Mouse (Mus musculus) lung, postnatal 36 days (tissue): ENCODE results near the gene Pcsk4.

Experiments used
- DNase-seq: peaks from one replicate; pipeline ENCODE4 v3.0.0; 2022; ENCODE audit warnings: mixed read lengths

Pcsk4 gene

DNA sequence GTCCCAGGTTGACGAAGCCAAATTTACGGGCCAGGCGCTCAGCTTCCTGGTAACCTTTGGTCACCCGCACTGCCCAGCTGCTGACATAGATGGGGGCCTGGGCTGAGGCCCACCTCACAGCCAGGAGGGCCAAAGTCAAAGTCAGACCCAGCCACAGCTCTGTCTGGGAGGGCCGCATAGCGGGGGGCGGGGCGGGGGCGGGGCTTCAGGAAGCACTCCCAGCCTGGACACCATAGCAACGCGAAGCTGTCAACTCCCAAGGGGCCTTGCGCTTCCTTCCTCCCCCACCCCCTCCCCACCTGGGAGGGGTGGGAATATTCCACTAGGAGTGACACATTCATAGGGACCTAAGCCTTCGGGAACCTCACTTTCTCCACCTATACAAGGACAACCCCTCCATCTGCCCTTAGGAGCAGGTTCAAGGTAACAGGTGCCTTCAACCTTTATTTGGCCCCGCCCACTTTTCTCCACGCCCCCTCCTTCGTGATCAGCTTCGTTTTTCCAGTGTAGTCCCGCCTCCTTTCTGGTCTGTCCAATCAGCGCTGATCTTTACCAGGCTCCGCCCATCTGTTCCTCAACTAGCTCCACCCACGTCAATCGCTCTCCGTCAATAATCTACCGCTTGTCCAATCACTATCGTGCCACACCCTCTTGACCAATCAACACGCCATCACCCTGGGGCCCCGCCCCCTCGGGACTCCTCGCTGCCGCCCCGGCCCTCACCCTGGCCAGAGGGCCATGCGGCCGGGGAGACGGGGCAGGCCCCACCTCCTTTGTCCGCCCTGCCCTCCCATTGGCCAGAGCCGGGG lies at the start of gene Pcsk4, which contains the start of gene Reep6:
TSS of gene Pcsk4 (minus strand) at position 226 of the 809 bp plus-strand sequence.
TSS of gene Reep6 (plus strand) at position 681 of the 809 bp plus-strand sequence.
- peak; percentile 98 for DNase-seq

DNA sequence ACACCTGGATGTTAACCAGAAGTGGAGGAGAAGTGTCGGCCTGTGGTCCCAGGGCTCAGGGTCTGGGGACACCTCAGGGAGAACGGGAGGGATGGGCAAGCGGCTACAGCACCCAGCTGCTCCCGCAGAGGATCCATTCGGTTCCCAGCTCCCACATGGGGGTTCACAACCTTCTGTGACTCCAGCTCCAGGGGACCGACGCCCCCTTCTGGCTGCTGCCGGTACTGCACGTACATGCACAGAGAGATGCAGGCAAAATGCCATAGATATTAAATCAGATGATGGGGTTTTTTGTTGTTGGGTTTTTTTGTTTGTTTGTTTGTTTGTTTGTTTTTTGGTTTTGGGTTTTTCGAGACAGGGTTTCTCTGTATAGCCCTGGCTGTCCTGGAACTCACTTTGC lies 48.4 kb upstream of the Pcsk4 start:
- peak; percentile 40 for DNase-seq

DNA sequence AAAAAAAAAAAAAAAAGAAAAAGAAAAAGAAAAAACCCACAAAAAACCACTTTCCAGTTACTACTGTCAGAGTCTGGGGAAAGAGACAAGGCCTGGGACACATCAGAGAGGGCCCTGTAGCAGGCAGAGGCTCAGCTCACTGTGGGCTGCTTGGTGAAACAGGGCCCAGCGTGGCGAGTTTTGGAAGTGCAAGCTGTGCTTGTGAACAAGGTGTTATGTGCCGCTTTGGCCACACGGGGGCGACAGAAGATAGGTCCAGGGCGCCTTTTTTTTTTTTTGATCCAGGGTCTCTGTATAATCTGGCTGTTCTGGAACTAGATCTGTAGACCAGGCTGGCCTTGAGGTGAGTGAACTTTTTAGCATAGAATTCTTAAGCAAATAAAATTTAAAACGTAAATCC lies 46.9 kb upstream of the Pcsk4 start:
- peak; percentile 97 for DNase-seq

DNA sequence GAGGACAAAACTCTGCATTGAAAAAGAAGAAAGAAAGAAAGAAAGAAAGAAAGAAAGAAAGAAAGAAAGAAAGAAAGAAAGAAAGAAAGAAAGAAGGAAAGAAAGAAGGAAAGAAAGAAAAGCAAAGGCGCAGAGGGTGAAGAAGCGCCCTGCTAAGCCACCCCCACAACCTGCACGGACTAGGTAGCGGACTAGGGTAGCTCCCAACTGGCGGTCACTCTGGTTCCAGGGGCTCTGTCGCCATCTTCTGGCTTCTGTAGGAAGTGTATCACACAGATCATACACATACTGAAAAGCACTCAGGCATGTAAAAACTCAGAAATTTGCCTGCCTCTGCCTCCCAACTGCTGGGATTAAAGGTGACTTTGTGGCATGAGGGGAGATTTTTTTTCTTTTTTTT lies 44.8 kb upstream of the Pcsk4 start:
- DNase-seq = peak; percentile 93

DNA sequence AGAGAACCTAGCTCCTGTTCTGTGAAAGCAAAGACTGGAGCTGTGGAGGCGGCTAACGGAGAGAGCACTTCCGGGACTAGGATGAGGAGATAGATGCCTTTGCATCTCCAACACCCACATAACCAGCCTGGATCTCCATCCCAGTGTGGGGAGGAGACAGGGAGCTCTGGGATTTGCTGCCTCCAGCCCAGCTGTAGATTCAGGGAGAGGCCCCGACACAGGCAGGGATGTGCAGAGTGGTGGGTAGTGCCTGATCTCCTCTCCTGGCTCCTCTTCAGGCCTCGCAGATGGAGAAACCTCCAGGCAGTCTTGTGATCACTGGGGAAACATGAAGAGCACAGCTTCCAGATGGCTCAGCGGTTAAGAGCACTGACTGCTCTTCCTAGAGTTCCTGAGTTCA lies 43.4 kb upstream of the Pcsk4 start:
- no peak for DNase-seq

DNA sequence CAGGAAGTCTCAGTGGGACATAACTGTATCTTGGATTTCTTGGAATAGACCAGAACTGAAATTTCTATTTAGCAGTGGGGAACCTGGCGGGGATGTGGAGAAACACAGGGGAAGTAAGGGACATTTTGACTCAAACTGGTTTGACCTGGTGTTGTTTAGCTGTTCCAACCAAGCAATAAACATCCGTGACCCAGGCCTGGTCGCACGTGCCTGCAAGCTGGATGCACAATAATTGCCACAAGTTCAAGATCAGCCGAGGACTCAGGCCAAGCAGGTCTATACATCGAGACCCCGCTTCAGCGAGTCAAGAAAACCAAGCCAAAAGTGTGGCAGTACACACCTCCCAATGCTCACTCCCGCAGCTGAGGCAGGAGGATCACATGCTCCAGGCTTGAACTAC lies 42.7 kb upstream of the Pcsk4 start:
- DNase-seq = no peak

DNA sequence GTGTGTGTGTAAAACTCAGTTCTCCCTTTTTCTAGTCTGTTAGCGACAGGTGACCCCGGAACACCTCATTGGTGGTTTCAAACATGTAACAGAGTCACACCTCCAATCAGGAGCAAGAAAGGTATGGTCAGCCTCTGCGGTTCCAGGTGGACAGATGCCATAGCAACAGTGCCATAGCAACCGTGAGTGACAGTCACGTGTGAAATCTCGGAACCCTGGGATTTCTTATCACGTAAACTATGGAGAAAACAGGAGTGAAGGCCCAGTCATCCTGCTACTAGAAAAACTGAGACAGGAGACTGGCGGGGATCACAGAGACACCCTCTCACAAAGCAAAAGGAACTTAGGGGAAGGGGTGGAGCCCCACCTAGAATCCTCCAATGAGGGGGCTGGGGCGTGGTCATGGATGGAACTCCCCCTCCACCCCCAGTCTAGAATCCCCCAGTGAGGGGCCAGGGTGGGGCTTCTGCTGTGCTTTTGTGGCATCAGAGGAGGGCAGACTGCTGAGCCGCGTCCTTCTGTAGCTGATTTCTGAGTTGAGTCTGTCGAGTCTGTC lies 42.2 kb upstream of the Pcsk4 start:
- peak; percentile 90 for DNase-seq

DNA sequence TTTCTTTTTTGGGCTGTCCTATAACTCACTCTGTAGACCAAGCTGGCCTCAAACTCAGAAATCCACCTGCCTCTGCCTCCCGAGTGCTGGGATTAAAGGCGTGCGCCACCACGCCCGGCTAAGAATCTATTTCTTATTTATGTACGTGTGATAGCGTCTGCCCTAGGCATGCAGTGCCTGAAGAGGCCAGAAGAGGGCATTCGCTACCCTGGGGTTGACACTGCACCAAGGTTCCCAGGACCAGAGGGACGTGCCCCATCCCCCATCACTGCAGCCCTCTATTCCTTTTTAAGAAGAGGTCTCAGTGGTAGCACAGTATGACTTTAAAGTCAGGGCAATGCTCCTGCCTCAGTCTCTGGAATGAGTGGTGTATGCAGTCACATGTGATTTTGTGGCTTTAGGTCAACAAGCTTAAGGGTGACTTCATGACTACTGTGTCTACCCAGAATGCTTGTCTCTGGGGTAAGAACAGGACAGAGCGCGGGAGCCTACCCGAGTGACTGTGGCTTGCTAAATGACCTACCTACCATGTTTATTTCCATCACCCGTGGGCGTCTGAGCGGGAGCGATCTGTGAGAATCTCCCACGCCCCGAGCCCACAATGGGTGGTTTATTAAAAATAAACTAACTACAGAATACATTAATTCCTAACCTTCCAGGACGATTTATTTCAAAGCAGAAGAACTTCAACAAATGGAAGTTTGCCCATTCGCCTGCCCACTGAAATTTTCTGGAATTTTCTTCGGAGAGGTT lies 40.9 kb upstream of the Pcsk4 start:
- peak; percentile 36 for DNase-seq

DNA sequence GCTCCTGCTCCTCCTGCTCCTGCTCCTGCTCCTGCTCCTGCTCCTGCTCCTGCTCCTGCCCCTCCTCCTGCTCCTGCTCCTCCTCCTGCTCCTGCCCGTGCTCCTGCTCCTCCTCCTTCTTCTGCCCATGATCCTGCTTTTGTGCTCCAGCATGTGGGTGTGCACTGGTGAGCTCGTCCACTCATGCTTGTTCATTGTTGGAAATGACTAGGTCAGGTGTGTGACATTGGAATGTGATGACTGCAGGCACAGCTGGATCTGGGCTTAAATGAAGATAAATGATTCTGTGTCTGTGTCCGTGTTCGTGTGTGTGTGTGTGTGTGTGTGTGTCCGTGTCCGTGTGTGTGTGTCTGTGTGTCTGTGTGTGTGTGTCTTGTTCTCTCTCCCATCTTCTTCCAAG lies 39.1 kb upstream of the Pcsk4 start:
- DNase-seq = no peak

DNA sequence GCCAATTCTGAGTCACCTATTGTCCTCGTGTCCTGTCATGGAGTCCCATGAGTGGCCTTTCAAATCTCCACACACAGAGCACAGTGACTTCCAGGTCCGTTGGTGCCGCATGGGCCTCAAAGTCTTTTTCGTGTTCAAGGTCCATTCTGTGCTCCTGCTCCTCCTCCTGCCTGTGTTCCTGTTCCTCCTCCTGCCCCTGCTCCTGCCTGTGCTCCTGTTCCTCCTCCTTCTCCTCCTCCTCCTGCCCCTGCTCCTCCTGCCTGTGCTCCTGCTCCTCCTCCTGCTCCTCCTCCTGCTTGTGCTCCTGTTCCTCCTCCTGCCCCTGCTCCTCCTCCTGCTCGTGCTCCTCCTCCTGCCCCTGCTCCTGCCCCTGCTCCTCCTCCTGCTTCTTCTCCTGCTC lies 38.7 kb upstream of the Pcsk4 start:
- DNase-seq = no peak

DNA sequence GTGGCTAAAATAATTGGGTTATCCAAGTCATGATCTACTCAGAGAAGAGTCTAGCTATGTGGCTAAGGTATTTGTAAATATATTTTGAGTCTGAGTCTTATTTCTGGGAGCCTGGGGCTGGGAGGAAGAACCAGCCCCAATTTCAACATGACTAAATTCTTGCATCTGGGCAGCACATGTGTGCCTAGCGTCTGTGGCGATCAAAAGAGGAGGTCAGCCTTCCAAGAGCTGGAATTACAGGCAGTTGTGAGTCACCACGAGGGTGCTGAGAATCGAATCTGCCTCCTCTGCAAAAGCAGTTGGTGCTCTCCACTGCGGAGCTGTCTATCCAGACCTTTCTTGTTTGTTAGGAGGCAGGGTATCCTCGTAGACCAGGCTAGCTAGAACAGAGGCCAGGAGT lies 36.4 kb upstream of the Pcsk4 start:
- DNase-seq = no peak

DNA sequence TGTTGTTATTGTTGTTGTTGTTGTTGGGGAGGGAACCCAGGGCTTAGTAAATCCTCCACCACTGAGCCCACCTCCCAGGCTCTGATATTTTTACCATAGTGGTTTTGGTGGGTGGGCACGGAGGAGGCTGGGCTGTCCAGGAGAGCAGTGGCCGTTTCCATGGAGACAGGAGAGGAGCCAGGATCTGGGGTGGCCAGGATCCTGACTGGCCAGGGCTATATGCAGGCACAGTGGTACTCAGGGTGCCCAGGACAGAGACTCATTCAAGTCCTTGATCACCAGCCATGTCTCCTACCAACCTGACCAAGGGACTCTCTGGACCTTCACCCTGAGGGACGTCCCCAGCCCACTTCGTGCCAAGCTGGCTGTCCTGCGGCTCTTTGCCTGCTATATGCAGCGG lies 34.4 kb upstream of the Pcsk4 start:
- DNase-seq = no peak

DNA sequence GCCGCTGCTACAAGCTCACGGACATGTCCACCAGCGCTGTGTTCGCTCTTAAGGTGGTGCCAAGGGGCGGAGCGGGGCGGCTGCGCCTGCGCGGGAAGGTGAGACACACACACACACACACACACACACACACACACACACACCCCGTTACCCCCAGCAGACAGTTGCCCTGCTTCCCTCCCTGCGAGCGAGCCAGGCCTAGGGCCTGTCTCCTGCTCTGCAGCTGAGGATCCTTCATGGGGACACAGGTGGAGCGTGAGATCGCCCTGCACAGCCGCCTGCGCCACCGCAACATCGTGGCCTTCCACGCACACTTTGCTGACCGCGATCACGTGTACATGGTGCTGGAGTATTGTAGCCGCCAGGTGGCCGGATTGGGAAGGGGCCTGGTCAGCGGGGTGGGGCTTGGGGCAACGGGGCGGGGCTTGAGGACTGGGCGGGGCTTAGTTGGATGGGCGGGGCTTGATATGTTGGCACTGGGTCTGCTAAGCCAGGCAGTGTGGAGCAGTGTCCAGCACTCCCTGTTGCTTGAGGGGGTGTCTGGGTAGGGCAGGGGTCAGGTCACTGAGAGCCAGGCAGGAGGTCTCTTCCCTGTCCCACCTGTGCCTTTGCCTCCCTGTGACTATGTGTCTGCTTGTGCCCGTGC lies 28.8 kb upstream of the Pcsk4 start:
- peak; percentile 60 for DNase-seq

DNA sequence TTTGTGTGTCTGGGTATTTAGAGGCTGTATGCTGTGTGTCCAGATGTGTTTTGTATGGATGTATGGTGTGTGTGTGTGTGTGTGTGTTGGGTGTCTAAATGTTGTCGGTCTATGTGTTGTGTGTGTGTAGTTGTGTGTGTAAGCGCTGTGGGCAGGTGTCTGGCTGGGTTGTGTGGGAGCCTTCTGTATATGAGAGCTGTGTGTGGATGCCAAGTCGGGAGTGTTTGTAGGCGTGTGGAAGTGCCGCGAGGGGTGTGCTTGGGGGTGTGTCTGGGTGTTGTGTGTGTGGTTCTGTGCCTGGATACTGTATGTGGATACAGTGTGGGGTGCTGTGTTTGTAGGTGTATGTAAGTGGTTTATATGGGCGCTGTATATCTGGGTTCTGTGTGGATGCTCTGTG lies 28.0 kb upstream of the Pcsk4 start:
- DNase-seq = no peak

DNA sequence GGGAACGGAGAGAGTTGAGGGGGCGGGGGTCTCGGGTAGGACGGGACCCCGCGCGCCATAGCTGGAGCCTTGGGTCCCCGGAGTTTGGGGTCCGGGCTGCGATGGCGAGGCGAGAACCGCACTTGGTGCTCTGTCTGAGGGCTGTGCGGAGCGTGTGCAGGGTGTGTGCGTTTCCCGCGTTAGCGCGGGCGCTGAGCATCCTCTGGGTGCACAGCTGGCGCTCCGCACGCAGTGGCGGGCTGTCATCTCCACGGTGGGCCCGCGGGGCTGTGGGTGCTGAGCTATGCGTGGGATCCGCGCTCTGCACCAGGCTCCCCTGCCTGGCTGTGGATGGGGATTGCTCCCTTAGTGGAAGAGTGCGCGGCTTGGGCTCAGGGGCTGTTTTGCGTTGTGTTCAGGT lies 27.4 kb upstream of the Pcsk4 start:
- DNase-seq = no peak

DNA sequence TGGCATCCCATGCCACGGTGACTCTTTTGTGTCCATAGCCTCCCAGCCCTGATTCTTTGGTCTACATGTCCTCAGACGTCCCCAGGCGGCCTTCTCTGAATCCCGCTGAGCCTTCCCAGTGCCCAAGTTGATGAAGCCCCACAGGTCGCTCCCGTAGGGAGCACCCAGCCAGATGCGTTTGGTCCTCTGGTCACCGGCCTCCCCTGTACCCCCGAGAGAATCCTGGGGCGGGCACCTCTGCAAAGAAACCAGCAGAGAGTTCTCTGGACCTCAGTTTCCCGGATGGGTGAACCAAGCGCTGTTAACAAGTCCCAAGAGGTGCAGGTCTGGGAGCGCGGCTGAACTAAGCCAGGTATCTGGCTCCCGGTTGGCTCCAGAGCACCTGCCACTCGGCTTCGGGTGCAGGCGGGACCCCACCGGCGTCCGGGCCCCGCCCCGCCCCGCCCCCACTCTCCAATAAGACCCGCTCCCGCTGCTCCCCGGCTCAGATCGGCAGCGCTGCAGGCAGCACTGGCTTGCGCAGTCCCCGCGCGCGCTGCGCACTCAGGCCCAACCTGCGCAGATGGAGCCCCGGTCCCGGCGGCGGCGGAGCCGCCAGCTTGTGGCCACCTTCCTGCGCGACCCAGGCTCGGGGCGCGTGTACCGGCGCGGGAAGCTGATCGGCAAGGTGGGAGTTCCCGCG lies 26.8 kb upstream of the Pcsk4 start, which contains the start of gene Plk5:
TSS of gene Plk5 (plus strand) at position 459 of the 682 bp plus-strand sequence.
- DNase-seq = no peak

DNA sequence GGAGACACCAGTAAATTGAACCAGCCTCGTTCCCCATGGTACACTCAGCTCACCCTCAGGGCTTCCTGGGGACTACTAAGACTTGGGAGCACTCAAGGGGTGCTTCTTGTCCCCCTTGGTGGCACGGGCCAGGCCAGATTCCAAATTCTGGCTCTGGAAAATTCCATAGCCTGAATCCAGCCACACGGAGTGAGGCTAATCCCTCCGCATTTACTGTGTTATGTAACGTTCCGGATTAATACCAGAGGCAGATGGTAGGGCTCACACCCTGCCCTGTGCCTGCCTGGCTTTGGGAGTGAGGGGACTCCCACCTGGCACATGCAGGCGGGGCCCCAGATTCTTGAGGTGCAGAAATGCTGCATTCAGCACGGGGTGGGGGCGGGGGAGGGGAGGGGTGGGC lies 26.1 kb upstream of the Pcsk4 start:
- DNase-seq = no peak

DNA sequence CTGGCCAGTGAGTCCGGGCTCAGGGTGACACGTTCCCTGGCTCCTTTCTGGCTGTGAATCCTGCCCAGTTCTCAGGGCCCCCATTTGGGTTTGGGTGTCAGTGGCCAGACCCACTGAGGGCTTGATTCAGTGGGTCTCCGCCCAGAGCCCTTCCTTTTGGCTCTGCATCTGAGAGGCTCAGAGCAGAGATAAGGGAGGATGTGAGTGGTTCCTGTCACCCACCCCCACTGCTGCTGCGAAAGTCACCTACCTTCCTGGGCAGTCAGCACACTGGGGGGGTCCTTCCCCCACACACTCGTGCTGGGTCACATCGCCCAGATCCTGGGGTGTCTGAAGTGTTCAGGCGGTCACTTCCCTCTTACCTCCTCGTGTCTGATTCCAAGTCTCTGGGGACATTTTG lies 23.4 kb upstream of the Pcsk4 start:
- DNase-seq = no peak

DNA sequence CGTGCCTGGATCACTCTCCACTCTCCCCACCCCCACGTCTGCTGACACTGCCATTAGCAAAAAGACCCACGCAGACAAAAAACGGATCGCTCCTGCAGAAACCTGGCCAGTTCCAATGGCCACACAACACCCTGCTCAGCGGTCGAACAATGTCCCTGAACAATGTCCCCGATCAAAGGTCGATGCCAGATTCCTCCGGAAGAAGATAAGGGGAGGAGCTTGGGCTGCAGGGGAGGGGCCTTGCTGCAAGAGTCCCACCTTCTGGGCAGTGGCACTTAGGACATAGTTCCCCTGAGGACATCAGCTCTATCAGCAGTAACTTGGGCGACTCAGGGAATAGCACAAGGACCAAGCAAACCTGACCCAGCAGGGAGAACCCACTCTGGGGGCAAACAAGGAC lies 22.6 kb upstream of the Pcsk4 start:
- no peak for DNase-seq

DNA sequence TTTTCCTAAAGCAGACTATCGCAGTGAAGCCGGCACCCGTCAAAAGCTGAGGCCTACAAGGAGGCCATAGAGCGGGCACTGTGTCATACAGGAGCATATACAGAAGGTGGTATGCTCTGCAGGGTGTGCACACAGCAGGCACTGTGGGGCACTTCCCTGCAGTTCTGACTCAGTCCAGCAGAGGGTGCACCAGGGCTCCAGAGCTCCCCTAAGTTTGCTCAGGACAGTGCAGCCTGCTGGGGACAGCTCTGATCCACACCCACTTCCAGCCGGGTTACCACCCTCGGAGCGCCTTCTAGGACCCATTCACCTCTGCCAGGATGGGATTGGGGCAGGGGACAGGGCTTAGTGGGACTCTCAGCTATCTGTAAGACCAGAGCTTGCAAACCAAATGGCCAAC lies 21.0 kb upstream of the Pcsk4 start:
- peak; percentile 92 for DNase-seq

DNA sequence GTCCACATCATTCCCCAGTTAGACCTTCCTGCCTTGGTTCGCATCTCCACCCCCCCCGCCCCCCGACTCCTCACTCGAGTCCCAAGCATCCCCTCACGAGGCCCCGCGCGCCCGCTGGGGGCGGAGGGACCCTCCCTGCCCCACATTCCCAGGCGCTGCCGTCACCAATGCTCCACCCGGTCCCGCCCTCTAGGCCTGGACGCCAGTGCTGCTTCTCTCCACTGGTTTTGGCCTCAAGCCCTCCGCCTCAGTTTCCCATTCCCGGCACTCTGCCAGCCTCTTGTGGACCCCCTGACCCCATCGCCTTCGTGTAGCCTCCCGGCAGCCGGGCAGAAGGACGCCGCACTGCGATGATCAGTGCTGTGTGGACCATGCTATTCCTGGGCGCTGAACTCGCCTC lies 19.7 kb upstream of the Pcsk4 start:
- no peak for DNase-seq

DNA sequence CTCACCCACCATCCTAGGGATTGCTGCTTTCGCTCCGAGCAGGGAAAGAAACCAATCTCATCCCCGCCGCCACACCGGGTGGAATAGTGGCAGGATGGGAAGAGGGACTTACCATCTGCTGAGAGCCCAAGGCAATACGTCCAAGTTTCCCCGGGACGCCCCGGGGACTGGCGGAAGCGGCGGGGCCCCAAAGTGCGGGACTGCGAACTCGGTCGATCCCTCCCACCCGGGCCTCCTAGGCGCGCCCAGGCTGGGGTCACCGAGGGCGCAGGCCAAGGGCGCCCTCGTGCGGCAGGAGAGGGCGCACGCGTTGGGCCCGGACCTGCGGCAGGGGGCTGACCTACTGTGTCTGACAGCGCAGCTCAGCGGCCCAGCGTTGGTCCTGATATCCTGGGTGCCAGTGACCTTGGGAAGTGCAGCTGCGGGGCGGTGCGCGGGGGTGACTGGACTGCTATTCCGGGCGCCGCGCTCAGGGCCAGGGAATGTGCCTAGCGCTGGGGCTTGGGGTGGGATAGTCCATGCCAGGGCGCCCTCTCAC lies 19.0 kb upstream of the Pcsk4 start, which contains the start of gene Adamtsl5:
TSS of gene Adamtsl5 (minus strand) at position 169 of the 538 bp plus-strand sequence.
- peak; percentile 70 for DNase-seq
